Mouse (Mus musculus) left cerebral cortex, adult 9 months (tissue): ENCODE data around the gene Piwil1.
"Not testable (repeated sequence)": the region's sequence is repeated elsewhere in the genome, so short reads cannot be mapped to it uniquely, and the experiment has no call there.

Experiments
- DNase-seq, 2 experiments: peaks; one replicate each; pipeline ENCODE4 v3.0.0; 2022; ENCODE audit warnings: low spot score in 2 of 2

The Piwil1 gene

DNA sequence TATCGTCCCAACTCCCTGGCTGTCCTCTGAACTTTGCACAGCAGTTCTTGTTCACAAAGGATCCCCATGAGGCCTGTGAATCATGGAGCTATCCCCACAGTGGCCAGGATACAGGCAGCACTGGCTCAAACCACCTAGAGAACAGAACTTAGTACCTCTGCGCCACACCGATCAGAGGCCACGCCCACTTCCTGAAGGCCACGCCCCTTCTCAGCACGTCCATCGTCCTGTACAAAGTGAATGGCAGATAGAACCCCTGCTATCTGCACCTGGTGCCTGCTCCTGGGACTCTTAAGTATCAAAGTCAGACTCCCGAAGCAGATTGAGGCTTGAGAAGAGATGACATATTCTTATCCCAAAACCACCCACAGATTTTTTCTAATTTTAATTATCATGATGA, 8.3 kb downstream of the Piwil1 start:
- DNase-seq = no peak

DNA sequence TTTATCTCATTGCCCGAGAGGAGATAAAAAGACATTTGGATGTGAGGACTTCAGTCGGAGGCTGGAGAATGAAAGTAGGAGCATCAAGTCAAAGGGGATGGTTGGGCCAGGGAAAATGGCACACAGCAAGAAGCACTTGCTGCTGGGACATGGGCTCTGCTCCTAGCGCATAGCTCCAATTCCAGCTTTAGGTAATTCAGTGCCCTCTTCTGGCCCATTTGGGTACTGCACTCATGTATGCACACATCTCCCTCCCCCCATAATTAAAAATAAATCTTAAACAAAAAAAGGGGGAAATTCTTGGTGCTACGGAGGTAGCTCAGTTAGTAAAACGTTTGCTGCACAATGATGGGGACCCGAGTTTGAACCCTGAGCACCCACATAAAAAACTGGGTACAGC, 9.5 kb downstream of the Piwil1 start:
- DNase-seq = peak in 1 of 2 experiments; percentile 19

DNA sequence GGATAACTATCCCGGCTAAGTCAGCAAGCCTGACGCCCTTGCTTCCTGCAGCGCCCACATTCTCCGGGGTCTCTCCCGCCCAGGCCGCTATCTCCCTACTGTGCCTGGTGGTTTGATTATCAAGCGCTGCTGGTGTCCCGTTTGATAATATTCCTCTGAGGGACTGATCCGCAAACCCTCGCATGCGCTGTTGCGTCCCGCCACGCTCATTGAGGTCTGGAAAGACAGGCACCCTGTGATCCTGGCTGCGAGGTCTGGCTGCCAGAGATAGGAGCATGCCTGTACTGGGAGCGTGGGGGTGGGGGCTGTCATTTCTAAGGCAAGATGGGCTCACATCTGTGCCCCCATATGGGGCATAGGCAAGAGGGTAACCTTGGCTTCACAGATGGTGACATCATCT, 12.8 kb downstream of the Piwil1 start:
- DNase-seq = no peak

DNA sequence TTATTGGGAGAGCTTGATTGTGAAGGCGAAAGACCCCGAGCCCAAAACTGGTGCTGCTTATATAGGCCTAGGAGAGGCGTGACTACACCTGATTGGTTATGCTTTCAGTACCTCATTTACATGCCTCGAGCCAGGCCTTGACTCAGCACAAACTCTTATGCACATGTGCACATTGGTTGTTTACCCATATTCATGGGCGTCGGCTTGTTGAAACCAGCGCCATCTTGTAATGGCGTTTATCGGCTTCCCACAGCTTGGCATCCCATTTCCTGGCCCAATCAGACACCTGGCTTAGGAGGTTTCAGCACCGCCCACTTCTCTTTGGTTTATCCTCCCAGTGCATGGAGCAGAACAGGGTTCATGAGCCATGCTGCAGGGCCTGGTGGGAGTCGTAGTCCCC, 18.1 kb downstream of the Piwil1 start:
- not testable (repeated sequence) for DNase-seq

DNA sequence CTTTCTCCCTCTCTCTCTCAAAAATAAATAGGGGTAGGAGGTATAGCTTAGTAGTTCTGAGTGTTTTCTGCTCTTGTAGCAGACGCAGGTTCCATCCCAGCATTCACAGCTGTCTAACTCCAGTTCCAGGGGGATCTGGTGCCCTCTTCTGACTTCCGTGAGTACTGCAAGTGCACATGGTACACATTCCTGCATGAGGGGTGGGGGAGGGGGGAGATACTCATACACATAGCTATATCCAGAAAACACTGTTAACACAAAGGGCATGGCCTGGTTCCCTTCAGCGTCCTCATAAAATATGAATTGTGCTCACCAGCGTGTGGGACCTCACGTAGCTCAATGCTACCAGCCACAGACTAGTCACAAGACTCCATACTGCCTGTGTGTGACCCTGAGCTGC, 27.0 kb downstream of the Piwil1 start:
- DNase-seq = no peak

DNA sequence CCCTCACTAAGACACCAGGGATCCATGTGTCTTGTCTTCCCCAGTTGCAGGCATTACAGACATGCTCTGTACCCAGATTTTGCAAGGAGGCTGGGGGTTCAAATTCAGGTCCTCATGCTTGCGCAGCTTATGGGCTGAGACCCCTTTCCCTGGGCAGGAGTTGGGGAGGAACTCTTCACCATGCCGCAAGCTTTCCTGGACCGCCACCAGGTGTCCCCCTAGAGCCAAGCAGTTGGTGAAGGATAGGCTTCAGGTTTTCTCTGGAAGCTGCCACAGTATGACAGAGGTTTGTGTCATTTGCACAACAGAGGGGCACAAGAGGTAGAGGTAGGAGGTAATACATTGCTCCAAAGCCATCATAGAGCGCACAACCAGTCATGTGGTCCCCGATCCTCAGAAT, 28.3 kb downstream of the Piwil1 start:
- no peak for DNase-seq

DNA sequence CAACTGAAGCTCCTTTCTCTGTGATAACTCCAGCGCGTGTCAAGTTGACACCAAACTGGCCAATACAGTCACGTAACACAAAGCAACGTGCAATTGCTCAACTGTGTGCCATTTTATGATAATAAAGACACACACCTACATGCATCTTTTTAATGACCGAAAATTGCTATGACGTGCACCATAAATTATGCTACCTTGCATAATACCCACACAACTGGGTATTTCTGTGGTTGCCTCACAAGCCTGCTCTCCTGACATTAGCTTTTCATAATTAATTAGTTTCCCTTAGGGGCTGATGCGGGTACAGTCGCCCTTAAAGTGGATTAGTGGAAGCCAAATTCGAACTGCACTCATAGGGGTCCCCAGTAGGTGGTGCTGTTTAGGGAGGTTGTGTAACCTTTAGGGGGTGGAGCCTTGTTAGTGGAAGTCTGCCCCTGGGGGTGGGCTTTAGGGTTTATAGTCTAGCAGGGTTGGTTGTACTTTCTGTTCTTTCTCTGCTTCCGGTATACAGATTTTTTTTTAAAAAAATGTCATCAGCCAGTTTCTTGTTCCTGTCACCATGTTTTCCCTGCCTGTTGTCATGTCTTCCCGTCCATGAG, 30.2 kb downstream of the Piwil1 start:
- no peak for DNase-seq

DNA sequence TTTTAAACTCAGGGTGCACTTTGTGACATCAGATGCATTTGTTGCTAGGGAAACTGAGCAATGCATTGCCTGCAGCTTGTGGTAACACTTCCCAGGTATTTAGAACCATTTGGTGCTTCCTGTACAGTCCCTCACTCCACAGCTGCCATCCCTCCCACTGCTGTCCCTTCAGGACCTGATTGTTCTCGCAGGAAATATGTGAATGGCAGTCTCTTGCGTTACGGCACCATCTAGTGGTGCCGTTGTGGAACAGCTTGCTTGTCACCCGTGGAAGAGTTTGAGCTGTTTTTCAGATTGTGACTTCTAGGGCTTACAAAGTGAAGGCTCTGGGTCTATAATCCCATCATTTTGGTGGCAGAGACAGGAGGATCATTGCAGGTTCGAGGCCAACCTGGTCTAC, 31.6 kb downstream of the Piwil1 start:
- DNase-seq = peak in 1 of 2 experiments; percentile 63

DNA sequence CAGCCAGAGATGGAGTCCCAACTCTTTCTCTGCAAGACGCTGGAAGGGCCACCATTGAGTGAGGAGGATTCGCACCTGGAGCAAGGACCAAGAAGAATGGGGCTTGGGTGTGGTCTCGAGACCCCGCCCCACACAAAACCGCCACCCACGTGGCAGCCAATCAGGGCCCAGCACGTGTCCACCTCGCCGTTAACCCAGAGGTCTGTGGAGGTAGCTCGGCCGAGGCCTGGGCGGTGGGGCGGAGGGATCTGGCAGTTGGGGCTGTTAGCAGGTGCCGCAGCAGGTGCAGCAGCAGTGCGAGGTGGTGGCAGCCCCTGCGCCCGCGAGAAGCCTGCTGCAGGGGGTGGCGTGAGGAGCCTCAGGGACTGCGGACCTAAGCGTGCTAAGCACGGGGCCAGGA, 33.6 kb downstream of the Piwil1 start:
- no peak for DNase-seq

DNA sequence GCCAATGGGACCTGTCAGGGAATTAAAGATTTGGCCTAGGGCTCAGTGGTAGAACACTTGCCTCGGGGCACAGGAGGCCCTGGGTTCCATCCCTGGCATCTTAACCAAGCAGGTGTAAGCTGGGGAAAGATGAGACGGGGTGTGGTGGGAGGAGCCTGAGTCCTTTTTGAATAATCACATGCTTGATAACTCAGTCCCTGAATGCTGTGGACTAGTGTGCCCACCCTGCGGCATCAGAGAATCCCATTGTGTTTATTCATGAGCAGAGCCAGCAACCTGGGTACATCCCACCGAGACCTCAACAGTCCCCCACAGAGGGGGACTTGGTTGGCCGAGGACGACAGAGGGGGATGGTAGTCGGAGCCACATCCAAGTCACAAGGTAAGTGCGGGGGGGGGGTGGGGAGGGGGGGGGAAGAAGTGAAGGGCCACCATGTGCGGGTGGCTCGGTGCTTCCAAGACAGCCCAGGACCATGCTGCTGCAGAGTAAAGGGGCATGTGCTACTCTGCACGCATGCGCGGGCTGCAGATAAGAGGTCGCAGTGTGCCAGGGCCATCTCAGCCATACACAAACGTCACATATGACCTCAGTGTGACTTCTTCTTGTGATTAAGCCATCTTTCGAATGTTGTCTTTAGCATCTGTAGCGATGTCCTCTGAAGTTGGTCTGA, 37.0 kb downstream of the Piwil1 start:
- DNase-seq = no peak

DNA sequence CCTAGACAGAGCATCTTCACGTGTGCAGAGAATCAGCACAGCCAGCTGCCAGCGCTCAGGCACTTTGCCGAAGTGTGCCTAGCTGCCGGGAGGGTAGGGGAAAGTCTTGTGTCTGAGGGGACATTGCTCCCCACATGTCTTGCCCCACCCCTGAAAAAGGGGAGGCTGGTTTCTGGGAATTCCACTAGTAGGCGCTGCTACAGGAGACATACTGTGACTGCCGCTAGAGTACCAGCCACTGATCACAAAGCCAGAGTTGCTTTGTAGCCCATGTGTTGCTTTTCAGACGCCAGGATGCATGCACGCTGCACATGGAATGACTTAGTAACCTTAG, 37.5 kb downstream of the Piwil1 start:
- no peak for DNase-seq

DNA sequence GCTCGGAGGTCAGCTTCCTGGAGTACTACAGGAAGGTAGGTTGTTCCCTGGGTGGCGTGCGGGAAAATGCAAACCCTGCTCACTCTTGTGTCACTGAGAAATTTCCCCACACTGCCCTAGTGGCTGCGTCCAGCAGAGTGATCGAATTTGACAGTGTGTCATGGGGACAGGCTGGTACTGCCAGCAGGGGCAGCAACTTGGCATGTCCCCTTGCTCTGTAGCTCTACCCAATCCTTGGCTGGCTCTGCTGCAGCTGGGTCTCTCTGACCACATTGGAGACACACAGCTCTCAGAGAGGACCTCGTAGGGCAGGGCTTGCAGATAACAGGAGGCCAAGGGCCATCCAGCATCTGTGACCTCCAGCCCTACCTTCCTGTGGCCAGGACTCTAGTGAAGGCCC, 42.0 kb downstream of the Piwil1 start:
- DNase-seq = no peak

DNA sequence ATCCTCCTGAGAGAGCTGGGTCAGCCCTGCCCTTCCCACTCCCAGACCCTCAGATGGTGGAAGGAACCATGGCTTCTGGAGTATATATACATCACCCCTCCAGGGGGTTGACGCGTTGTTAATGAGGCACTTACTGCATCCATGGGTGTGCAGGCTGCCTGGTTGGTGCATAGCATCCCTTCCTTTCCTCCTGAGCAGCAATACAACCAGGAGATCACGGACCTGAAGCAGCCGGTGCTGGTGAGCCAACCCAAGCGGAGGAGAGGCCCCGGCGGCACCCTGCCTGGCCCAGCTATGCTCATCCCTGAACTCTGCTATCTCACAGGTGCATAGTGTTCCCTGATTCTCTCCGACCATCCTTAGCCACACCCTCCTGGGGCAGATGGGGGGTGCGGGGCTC, 42.9 kb downstream of the Piwil1 start:
- no peak for DNase-seq

DNA sequence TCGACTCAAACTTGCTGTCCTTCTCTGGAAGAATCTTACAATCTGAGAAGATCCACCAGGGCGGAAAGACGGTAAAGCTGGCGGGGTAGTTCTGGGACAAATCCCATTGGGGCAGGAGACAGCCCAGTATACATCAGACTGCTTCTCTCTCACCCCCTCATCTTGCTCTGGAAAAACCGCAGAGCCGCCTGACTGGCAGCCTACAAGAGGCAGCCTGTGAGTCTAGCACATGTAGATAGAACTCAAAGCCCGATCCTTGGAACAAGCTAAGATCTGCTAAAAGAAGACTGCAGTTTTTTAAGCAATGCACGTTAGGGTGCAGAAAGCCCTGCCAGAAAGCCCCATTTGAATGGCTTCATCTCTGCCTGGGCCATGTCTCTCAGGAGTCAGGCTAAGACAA, 43.9 kb downstream of the Piwil1 start:
- no peak for DNase-seq

DNA sequence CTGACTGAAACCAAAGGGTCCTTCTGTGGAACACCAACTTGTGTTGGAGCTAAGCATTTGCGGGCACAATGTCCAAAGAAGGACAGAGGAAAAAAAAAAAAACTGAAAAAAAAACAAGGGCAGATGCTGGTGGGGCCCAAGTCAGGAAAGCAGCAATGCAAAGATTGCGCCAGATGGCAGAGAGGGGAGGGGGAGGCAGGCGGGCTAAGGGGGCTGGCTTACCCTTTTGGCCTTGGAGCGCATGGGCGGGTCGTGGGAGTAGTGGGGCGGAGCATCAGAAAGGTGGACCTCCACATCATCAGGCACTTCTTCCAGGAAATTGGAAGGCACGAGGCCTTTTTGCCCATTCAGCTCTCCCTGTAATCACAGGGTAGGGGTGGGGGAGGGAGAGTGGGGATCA, 58.8 kb downstream of the Piwil1 start:
- no peak for DNase-seq

DNA sequence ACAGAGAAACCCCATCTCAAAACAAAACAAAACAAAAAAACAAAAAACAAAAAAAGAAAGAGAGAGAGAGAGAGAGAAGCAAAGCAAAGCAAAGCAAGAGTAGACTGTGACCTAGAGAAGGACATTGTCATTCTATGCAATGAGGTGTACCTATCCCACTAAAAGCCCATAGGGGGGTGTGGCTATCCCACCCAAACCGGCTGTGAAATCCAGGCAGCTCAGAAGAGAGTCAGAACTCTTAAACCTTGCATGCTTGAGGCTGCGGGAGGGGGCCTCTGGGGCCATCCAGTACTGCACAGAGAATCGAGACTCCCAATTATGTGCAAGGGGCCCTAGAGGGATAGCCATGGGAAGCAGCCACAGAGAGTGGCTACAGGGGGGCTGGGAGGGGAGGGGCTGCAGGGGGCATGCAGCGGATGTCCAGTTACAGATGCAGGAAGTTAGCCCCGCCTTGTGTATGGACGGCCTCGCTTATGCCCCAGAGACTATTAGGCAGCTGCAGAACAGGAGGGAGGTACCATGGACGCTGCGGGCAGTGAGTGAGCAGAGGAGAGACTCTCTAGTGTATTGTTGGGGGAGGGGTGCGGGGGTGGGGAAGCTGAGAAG, 66.8 kb downstream of the Piwil1 start:
- no peak for DNase-seq

DNA sequence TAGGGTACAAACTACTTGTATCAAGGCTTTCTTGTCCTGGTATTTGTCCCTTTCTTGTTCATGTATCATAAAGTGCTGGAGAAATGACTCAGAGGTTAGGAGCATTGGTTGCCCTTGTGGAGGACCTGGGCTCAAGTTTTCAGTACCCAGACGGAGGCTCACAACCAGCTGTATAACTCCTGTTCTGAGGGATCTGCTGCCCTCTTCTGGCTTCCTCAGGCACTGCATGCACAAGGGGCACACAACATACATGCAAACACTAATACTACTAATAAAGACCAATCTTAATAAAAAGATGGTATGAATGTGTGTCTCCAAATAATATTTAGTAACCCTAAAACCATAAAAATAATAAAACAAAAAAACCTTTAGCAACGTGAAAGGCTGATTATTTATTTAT, 74.1 kb downstream of the Piwil1 start:
- DNase-seq = no peak

DNA sequence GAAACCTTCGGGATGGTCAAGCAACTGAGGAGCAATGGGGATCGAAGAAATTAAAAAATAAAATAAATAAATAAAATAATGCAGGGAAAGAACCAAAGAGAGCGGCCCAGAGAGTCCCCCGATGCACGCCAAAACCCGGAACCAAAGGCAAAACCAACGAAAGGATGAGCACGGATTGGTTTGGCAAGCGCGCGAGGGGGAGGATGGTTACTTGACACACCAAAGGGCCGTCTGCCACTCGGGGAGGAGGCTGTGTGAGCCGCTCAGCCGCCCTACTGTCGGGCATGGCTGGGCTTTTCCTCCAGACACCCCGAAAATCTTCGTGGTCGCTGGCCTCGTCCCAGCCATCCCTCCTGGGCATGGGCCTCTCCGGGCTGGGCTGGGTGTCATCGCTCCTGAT, 79.3 kb downstream of the Piwil1 start:
- no peak for DNase-seq

DNA sequence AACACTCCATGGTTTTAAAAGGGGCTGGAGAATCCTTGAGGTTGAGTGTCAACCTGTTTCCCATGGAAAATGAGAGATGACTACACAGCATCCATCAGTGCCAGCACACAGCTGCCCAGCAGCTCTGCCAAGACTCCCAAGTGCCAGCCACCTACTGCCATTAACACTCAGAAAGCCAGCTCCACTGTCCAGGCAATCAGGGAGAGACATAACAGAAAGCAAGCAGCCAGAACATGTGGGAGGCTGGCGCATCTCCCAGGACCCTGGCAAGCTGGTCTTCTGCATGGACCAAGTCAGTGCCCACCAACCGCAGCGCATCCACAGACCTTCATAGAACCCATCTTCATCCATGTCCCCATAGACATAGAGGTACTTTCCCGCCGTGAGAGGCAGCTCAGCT, 98.3 kb downstream of the Piwil1 start:
- DNase-seq = peak in 1 of 2 experiments; percentile 64
